Mouse (Mus musculus): Measurements from ENCODE around the gene Miga1. TPM values are rescaled to one million over a fixed set of nuclear protein-coding genes. Genes with fewer than 3 reads are reported as not detected.

Miga1 gene
- polyA plus RNA-seq, 1 experiment from 2014 or later: 16.7 TPM

- Histone ChIP-seq H3K27me3 (ENCODE audit: control insufficient read depth, insufficient read depth, low read length) (no peaks in the 10 kb centered on the region), H3K4me3 (ENCODE audit: low read depth, low read length) (no peak overlapping the region), H3K9ac (ENCODE audit: low read depth, low read length) (no peak overlapping the region), H3K36me3 (ENCODE audit: control insufficient read depth, insufficient read depth, low read length) (peaks cover 13% of the 10 kb centered on the region), H3K4me1 (ENCODE audit: control insufficient read depth, insufficient read depth, low read length) (peaks cover 8% of the 10 kb centered on the region; the same call in 1 of the 2 replicates), H3K27ac (ENCODE audit: low read depth, low read length) (no peak overlapping the region), H3K4me2 (no peak overlapping the region), H3K9me3 (replicated peaks; ENCODE audit: control insufficient read depth, low read length) (no peaks in the 10 kb centered on the region)
- 89% methylated on average over 5 of the region's 5 CpGs for WGBS (ENCODE audit: insufficient replicate concordance)
- ATAC-seq (replicated peaks; ENCODE audit: insufficient number of reproducible peaks, low FRiP score, low TSS enrichment): no peak
These were observed 44.3 kb downstream of the Miga1 start for GRCm38 (mm10) chr3:152295896-152296295.

- ATAC-seq (replicated peaks; ENCODE audit: insufficient number of reproducible peaks, low FRiP score, low TSS enrichment): no peak
- Histone ChIP-seq H3K4me3 (ENCODE audit: low read depth, low read length) (no peak overlapping the region), H3K9me3 (replicated peaks; ENCODE audit: control insufficient read depth, low read length) (no peaks in the 10 kb centered on the region), H3K9ac (ENCODE audit: low read depth, low read length) (no peak overlapping the region), H3K27me3 (ENCODE audit: control insufficient read depth, insufficient read depth, low read length) (no peaks in the 10 kb centered on the region), H3K36me3 (ENCODE audit: control insufficient read depth, insufficient read depth, low read length) (peaks cover 17% of the 10 kb centered on the region), H3K4me1 (ENCODE audit: control insufficient read depth, insufficient read depth, low read length) (peaks cover 8% of the 10 kb centered on the region; the same call in 1 of the 2 replicates), H3K4me2 (no peak overlapping the region), H3K27ac (ENCODE audit: low read depth, low read length) (no peak overlapping the region)
- WGBS (ENCODE audit: insufficient replicate concordance): 71% methylated on average over 3 of the region's 3 CpGs
These were observed 45.8 kb downstream of the Miga1 start for GRCm38 (mm10) chr3:152294400-152294799.

- Histone ChIP-seq H3K27ac (ENCODE audit: low read depth, low read length) (0 out of 2 replicates have a peak overlapping the region, but pooled peaks have one; percentile 0), H3K36me3 (ENCODE audit: control insufficient read depth, insufficient read depth, low read length) (peaks cover 17% of the 10 kb centered on the region), H3K27me3 (ENCODE audit: control insufficient read depth, insufficient read depth, low read length) (no peaks in the 10 kb centered on the region), H3K4me2 (no peak overlapping the region), H3K4me3 (ENCODE audit: low read depth, low read length) (no peak overlapping the region), H3K4me1 (ENCODE audit: control insufficient read depth, insufficient read depth, low read length) (peaks cover 8% of the 10 kb centered on the region; the same call in 1 of the 2 replicates), H3K9me3 (replicated peaks; ENCODE audit: control insufficient read depth, low read length) (no peaks in the 10 kb centered on the region), H3K9ac (ENCODE audit: low read depth, low read length) (no peak overlapping the region)
- no peak for ATAC-seq (replicated peaks; ENCODE audit: insufficient number of reproducible peaks, low FRiP score, low TSS enrichment)
- 58% methylated on average over 13 of the region's 13 CpGs for WGBS (ENCODE audit: insufficient replicate concordance)
These were observed 46.6 kb downstream of the Miga1 start for GRCm38 (mm10) chr3:152293530-152294181.

GRCm38 (mm10) chr3:152291895-152292294 lies 48.3 kb downstream of the Miga1 start:
- peaks cover 16% of the 10 kb centered on the region for H3K36me3 ChIP-seq (ENCODE audit: control insufficient read depth, insufficient read depth, low read length)
- no peaks in the 10 kb centered on the region for H3K9me3 ChIP-seq (replicated peaks; ENCODE audit: control insufficient read depth, low read length)
- whole genome bisulfite sequencing (ENCODE audit: insufficient replicate concordance): 83% methylated on average over 6 of the region's 6 CpGs
- H3K4me2 ChIP-seq: no peak overlapping the region
- no peak overlapping the region for H3K27ac ChIP-seq (ENCODE audit: low read depth, low read length)
- H3K4me1 ChIP-seq (ENCODE audit: control insufficient read depth, insufficient read depth, low read length): peaks cover 8% of the 10 kb centered on the region; the same call in 1 of the 2 replicates
- ATAC-seq (replicated peaks; ENCODE audit: insufficient number of reproducible peaks, low FRiP score, low TSS enrichment): no peak
- no peak overlapping the region for H3K4me3 ChIP-seq (ENCODE audit: low read depth, low read length)
- no peak overlapping the region for H3K9ac ChIP-seq (ENCODE audit: low read depth, low read length)
- no peaks in the 10 kb centered on the region for H3K27me3 ChIP-seq (ENCODE audit: control insufficient read depth, insufficient read depth, low read length)

GRCm38 (mm10) chr3:152290175-152290798 lies 49.9 kb downstream of the Miga1 start:
- no peak for ATAC-seq (replicated peaks; ENCODE audit: insufficient number of reproducible peaks, low FRiP score, low TSS enrichment)
- Histone ChIP-seq H3K4me3 (ENCODE audit: low read depth, low read length) (no peak overlapping the region), H3K36me3 (ENCODE audit: control insufficient read depth, insufficient read depth, low read length) (peaks cover 10% of the 10 kb centered on the region), H3K4me1 (ENCODE audit: control insufficient read depth, insufficient read depth, low read length) (peaks cover 8% of the 10 kb centered on the region; the same call in 1 of the 2 replicates), H3K9ac (ENCODE audit: low read depth, low read length) (no peak overlapping the region), H3K27ac (ENCODE audit: low read depth, low read length) (no peak overlapping the region), H3K9me3 (replicated peaks; ENCODE audit: control insufficient read depth, low read length) (no peaks in the 10 kb centered on the region), H3K27me3 (ENCODE audit: control insufficient read depth, insufficient read depth, low read length) (no peaks in the 10 kb centered on the region), H3K4me2 (no peak overlapping the region)
- 88% methylated on average over 17 of the region's 17 CpGs for whole genome bisulfite sequencing (ENCODE audit: insufficient replicate concordance)

GRCm38 (mm10) chr3:152288740-152289139 lies 51.5 kb downstream of the Miga1 start:
- Histone ChIP-seq H3K4me2 (no peak overlapping the region), H3K27ac (ENCODE audit: low read depth, low read length) (no peak overlapping the region), H3K4me1 (ENCODE audit: control insufficient read depth, insufficient read depth, low read length) (peaks cover 8% of the 10 kb centered on the region; the same call in 1 of the 2 replicates), H3K4me3 (ENCODE audit: low read depth, low read length) (no peak overlapping the region), H3K9me3 (replicated peaks; ENCODE audit: control insufficient read depth, low read length) (no peaks in the 10 kb centered on the region), H3K36me3 (ENCODE audit: control insufficient read depth, insufficient read depth, low read length) (peaks cover 13% of the 10 kb centered on the region), H3K27me3 (ENCODE audit: control insufficient read depth, insufficient read depth, low read length) (no peaks in the 10 kb centered on the region), H3K9ac (ENCODE audit: low read depth, low read length) (no peak overlapping the region)
- ATAC-seq (replicated peaks; ENCODE audit: insufficient number of reproducible peaks, low FRiP score, low TSS enrichment): no peak
- WGBS (ENCODE audit: insufficient replicate concordance): 92% methylated on average over 4 of the region's 4 CpGs

GRCm38 (mm10) chr3:152288276-152288675 lies 51.9 kb downstream of the Miga1 start:
- Histone ChIP-seq H3K27ac (ENCODE audit: low read depth, low read length) (no peak overlapping the region), H3K9me3 (replicated peaks; ENCODE audit: control insufficient read depth, low read length) (no peaks in the 10 kb centered on the region), H3K4me2 (no peak overlapping the region), H3K4me3 (ENCODE audit: low read depth, low read length) (no peak overlapping the region), H3K9ac (ENCODE audit: low read depth, low read length) (no peak overlapping the region), H3K36me3 (ENCODE audit: control insufficient read depth, insufficient read depth, low read length) (peaks cover 13% of the 10 kb centered on the region), H3K27me3 (ENCODE audit: control insufficient read depth, insufficient read depth, low read length) (no peaks in the 10 kb centered on the region), H3K4me1 (ENCODE audit: control insufficient read depth, insufficient read depth, low read length) (peaks cover 5% of the 10 kb centered on the region; the same call in 1 of the 2 replicates)
- 82% methylated on average over 5 of the region's 5 CpGs for WGBS (ENCODE audit: insufficient replicate concordance)
- no peak for ATAC-seq (replicated peaks; ENCODE audit: insufficient number of reproducible peaks, low FRiP score, low TSS enrichment)

- peaks cover 13% of the 10 kb centered on the region for H3K36me3 ChIP-seq (ENCODE audit: control insufficient read depth, insufficient read depth, low read length)
- 71% methylated on average over 9 of the region's 9 CpGs for WGBS (ENCODE audit: insufficient replicate concordance)
- H3K4me3 ChIP-seq (ENCODE audit: low read depth, low read length): no peak overlapping the region
- H3K4me2 ChIP-seq: no peak overlapping the region
- H3K9me3 ChIP-seq (replicated peaks; ENCODE audit: control insufficient read depth, low read length): no peaks in the 10 kb centered on the region
- H3K27ac ChIP-seq (ENCODE audit: low read depth, low read length): no peak overlapping the region
- no peaks in the 10 kb centered on the region for H3K27me3 ChIP-seq (ENCODE audit: control insufficient read depth, insufficient read depth, low read length)
- peaks cover 5% of the 10 kb centered on the region; the same call in 1 of the 2 replicates for H3K4me1 ChIP-seq (ENCODE audit: control insufficient read depth, insufficient read depth, low read length)
- H3K9ac ChIP-seq (ENCODE audit: low read depth, low read length): no peak overlapping the region
- ATAC-seq (replicated peaks; ENCODE audit: insufficient number of reproducible peaks, low FRiP score, low TSS enrichment): no peak
These were observed 52.4 kb downstream of the Miga1 start for GRCm38 (mm10) chr3:152287810-152288209.

All from heart, embryonic 11.5 days (tissue).